Mouse (Mus musculus) midbrain, embryonic 10.5 days (tissue): Measurements from ENCODE around the gene Fam163a. TPM values are rescaled to one million over a fixed set of nuclear protein-coding genes. Genes with fewer than 3 reads are reported as not detected.

Source experiments
- DNase-seq: peaks from one replicate; pipeline ENCODE4 v3.0.0-alpha.2; 2017; ENCODE audit warnings: low spot score
- H3K27ac ChIP-seq: fragments of 300-500 bp; sonication (generic); replicated peaks from 2 replicates; pipeline ENCODE4 v1.5.1; 2016; ENCODE audit warnings: mild to moderate bottlenecking
- H3K27me3 ChIP-seq: fragments of 300-500 bp; sonication (generic); 2 replicates; pipeline ENCODE4 v1.6.1; 2016; ENCODE audit warnings: low read depth, mild to moderate bottlenecking; ENCODE audit not compliant: poor library complexity, severe bottlenecking
- H3K36me3 ChIP-seq: fragments of 300-500 bp; sonication (generic); 2 replicates; pipeline ENCODE4 v1.6.1; 2016; ENCODE audit warnings: mild to moderate bottlenecking, moderate library complexity
- H3K4me1 ChIP-seq: fragments of 300-500 bp; sonication (generic); 2 replicates; pipeline ENCODE4 v1.6.1; 2016
- H3K4me3 ChIP-seq: fragments of 300-500 bp; sonication (generic); 2 replicates; pipeline ENCODE4 v1.5.1; 2016; ENCODE audit warnings: mild to moderate bottlenecking, moderate library complexity
- H3K9me3 ChIP-seq: fragments of 300-500 bp; sonication (generic); replicated peaks from 2 replicates; pipeline ENCODE4 v1.6.1; 2016; ENCODE audit warnings: mild to moderate bottlenecking
- WGBS: fragments of 180-500 bp; shearing (Covaris S2); methylation state at CpG from one replicate; pipeline ENCODE4 v1.1.7; 2016; 5-methylcytosine and 5-hydroxymethylcytosine counted together
- polyA plus RNA-seq: library from polyadenylated mRNA; unstranded; fragments of >200 nt; fragmentation: Nextera tagmentation; extraction: Ambion mirVana; gene quantifications from 2 replicates; pipeline ENCODE4 v1.2.1, GENCODE M21; 2016

The Fam163a gene
- polyA plus RNA-seq, 1 experiment from 2014 or later = 4.5 TPM

- Histone ChIP-seq H3K27ac (no peak overlapping the region), H3K4me3 (no peak overlapping the region), H3K4me1 (peaks cover 47% of the 10 kb centered on the region), H3K9me3 (no peaks in the 10 kb centered on the region), H3K27me3 (no peaks in the 10 kb centered on the region), H3K36me3 (no peaks in the 10 kb centered on the region)
- no peak for DNase-seq
- WGBS = 90% methylated on average over 2 of the region's 2 CpGs
Observed at GRCm38 (mm10) chr1:156218573-156218972, 13.7 kb upstream of the Fam163a start.

DNA sequence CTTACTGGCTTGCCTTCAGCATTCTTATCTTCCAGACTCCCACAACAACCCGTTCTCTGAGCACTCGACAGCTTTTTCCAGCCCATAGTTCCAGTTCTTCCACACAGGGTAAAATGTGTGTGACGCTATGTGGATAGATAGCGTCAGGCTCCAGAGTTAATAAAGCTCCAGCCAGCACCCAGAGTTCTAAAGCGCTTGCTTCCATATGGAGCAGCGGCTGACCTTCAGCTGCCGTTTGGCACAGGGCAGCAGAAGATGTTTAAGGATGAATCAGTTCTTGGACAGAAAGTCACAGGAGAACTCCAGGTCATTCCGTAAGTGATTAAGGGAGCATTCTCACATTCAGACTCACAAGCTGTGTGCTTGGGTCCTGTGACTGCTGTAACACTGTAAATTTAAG lies 13.1 kb upstream of the Fam163a start:
- peaks cover 46% of the 10 kb centered on the region for H3K4me1 ChIP-seq
- H3K9me3 ChIP-seq = no peaks in the 10 kb centered on the region
- DNase-seq = no peak
- H3K27ac ChIP-seq = peak overlapping the region; percentile 14; the same call in 1 of the 2 replicates
- H3K36me3 ChIP-seq = no peaks in the 10 kb centered on the region
- WGBS = 87% methylated on average over 8 of the region's 8 CpGs
- no peaks in the 10 kb centered on the region for H3K27me3 ChIP-seq
- H3K4me3 ChIP-seq = no peak overlapping the region

DNA sequence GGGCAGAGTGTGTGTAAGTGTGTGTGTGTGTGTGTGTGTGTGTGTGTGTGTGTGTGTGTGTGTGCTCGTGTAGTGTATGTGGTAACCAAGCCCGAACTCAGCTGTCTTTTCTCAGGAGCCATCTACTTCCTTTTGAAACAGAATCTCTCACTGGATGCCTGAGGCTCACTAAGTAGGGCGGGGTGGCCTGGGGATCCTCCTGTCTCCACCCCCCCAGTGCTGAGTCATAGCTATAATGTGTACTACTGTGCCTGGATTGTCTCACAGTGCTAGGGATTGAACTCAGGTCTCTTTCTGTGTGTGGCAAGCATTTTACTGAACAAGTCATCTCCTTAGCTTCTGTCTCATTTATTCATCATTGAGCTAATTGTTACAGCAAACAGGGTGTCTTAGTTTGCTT lies 12.6 kb upstream of the Fam163a start:
- 0 out of 2 replicates have a peak overlapping the region, but pooled peaks have one; percentile 14 for H3K27ac ChIP-seq
- no peaks in the 10 kb centered on the region for H3K36me3 ChIP-seq
- 77% methylated on average over 3 of the region's 3 CpGs for WGBS
- DNase-seq = no peak
- H3K9me3 ChIP-seq = no peaks in the 10 kb centered on the region
- no peak overlapping the region for H3K4me3 ChIP-seq
- no peaks in the 10 kb centered on the region for H3K27me3 ChIP-seq
- peaks cover 46% of the 10 kb centered on the region for H3K4me1 ChIP-seq

GRCm38 (mm10) chr1:156216249-156216648 lies 11.4 kb upstream of the Fam163a start:
- H3K4me1 ChIP-seq = peaks cover 46% of the 10 kb centered on the region
- H3K4me3 ChIP-seq = no peak overlapping the region
- H3K27me3 ChIP-seq = no peaks in the 10 kb centered on the region
- DNase-seq = no peak
- 76% methylated on average over 4 of the region's 4 CpGs for WGBS
- H3K9me3 ChIP-seq = no peaks in the 10 kb centered on the region
- H3K36me3 ChIP-seq = no peaks in the 10 kb centered on the region
- no peak overlapping the region for H3K27ac ChIP-seq

- no peaks in the 10 kb centered on the region for H3K9me3 ChIP-seq
- H3K36me3 ChIP-seq = no peaks in the 10 kb centered on the region
- peaks cover 38% of the 10 kb centered on the region for H3K4me1 ChIP-seq
- no peak for DNase-seq
- no peak overlapping the region for H3K27ac ChIP-seq
- no peaks in the 10 kb centered on the region for H3K27me3 ChIP-seq
- no peak overlapping the region for H3K4me3 ChIP-seq
- 78% methylated on average over 8 of the region's 8 CpGs for WGBS
Observed at GRCm38 (mm10) chr1:156214651-156215050, 9.8 kb upstream of the Fam163a start.

GRCm38 (mm10) chr1:156212923-156213322 lies 8.1 kb upstream of the Fam163a start:
- H3K27me3 ChIP-seq = peaks cover 9% of the 10 kb centered on the region
- H3K9me3 ChIP-seq = no peaks in the 10 kb centered on the region
- no peak overlapping the region for H3K4me3 ChIP-seq
- no peaks in the 10 kb centered on the region for H3K36me3 ChIP-seq
- no peak overlapping the region for H3K27ac ChIP-seq
- 92% methylated on average over 5 of the region's 5 CpGs for WGBS
- DNase-seq = no peak
- H3K4me1 ChIP-seq = peaks cover 38% of the 10 kb centered on the region

DNA sequence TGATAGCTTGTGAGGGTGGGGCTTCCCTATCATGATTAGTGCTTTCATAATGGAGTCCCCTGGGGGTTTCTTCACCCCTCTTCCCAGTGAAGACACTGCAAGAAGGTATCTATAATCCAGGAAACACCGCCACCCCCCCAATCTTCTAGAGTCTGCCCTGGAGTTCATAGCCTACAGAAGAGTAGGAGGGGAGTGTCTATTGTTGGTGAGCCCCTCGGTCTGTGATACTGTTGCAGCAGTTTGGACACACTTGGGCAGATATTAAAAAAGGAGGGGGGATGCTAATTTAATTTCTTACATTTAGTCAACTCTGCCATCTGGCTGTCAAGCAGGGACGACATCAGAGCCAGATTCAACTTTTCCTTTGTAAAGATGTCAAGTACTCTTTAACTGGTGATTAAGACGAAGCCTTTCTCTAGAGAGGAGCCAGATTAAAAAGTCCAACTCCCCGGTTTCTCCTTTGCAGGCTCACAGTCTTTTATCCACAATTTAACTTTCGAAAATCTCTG lies 7.0 kb upstream of the Fam163a start:
- H3K4me1 ChIP-seq = peaks cover 32% of the 10 kb centered on the region

GRCm38 (mm10) chr1:156205164-156205563 lies 338 bp upstream of the Fam163a start:
- WGBS = 16% methylated on average over 10 of the region's 10 CpGs
- peaks cover 69% of the 10 kb centered on the region for H3K27me3 ChIP-seq
- DNase-seq = no peak
- H3K4me3 ChIP-seq = peak overlapping the region; percentile 67
- H3K27ac ChIP-seq = peak overlapping the region; percentile 85
- H3K4me1 ChIP-seq = peaks cover 35% of the 10 kb centered on the region
- no peaks in the 10 kb centered on the region for H3K36me3 ChIP-seq
- H3K9me3 ChIP-seq = 0 out of 2 replicates have a peak, but pooled peaks cover 4% of the 10 kb centered on the region

More for the DNA sequence above, 7.0 kb upstream of the Fam163a start:
- no peaks in the 10 kb centered on the region for H3K9me3 ChIP-seq
- WGBS = 37% methylated on average over 6 of the region's 6 CpGs
- no peak overlapping the region for H3K27ac ChIP-seq
- H3K36me3 ChIP-seq = no peaks in the 10 kb centered on the region
- H3K27me3 ChIP-seq = peaks cover 19% of the 10 kb centered on the region
- DNase-seq = no peak
- H3K4me3 ChIP-seq = no peak overlapping the region

- Histone ChIP-seq H3K4me3 (peak overlapping the region; percentile 67), H3K27me3 (peaks cover 69% of the 10 kb centered on the region), H3K4me1 (peaks cover 35% of the 10 kb centered on the region), H3K27ac (peak overlapping the region; percentile 85), H3K36me3 (no peaks in the 10 kb centered on the region), H3K9me3 (0 out of 2 replicates have a peak, but pooled peaks cover 4% of the 10 kb centered on the region)
- 3% methylated on average over 18 of the region's 18 CpGs for WGBS
- peak; percentile 24 for DNase-seq
Observed at GRCm38 (mm10) chr1:156203961-156204655, 718 bp downstream of the Fam163a start.

- 0 out of 2 replicates have a peak, but pooled peaks cover 4% of the 10 kb centered on the region for H3K9me3 ChIP-seq
- H3K27ac ChIP-seq = 0 out of 2 replicates have a peak overlapping the region, but pooled peaks have one; percentile 85
- no peaks in the 10 kb centered on the region for H3K36me3 ChIP-seq
- no peak for DNase-seq
- peak overlapping the region; percentile 67; the same call in 1 of the 2 replicates for H3K4me3 ChIP-seq
- 28% methylated on average over 3 of the region's 3 CpGs for WGBS
- H3K27me3 ChIP-seq = peaks cover 58% of the 10 kb centered on the region
- peaks cover 35% of the 10 kb centered on the region for H3K4me1 ChIP-seq
Observed at GRCm38 (mm10) chr1:156202661-156203060, 2.2 kb downstream of the Fam163a start.

DNA sequence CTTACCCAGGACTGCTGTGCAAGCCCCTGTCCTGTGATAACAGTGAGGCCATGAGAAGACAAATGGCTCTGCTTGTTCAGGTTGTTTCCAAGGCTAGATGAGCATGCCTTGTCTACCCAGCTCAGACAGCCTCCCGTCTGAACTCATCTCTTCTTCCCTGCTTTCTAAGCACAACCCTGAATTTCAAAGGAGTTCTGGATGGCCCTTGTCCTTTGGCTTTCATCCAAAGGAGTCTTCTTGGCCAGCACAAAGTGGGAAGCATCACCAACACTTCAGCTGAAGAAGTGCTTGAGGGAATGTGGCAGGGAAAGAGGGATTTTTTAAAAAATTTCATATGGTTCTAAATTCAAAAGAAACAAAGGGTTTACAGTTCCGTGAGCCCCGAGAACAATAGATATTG lies 3.8 kb downstream of the Fam163a start:
- WGBS = 87% methylated on average over 3 of the region's 3 CpGs
- no peaks in the 10 kb centered on the region for H3K36me3 ChIP-seq
- no peak overlapping the region for H3K27ac ChIP-seq
- DNase-seq = no peak
- H3K27me3 ChIP-seq = peaks cover 42% of the 10 kb centered on the region
- H3K4me3 ChIP-seq = no peak overlapping the region
- peaks cover 35% of the 10 kb centered on the region for H3K4me1 ChIP-seq
- 0 out of 2 replicates have a peak, but pooled peaks cover 4% of the 10 kb centered on the region for H3K9me3 ChIP-seq

DNA sequence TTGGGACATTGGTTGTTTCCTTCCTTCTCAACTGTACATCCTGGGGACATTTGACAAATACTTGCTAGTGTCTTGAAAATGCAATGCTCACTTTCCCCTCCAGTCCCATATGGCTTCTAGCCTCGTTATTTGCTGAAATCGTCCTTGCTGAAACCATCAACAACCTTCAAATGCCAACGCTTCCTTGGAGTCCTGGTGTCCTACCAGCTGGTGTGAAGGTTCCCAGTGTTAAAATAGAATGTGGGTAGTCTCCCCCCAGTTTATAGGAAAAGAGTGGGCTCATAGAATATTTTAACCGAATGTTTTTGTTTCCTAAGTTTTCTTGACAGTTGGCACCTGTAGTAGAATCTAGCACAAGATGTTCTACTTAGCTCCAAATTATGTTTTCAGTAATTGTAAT lies 7.2 kb downstream of the Fam163a start:
- H3K27me3 ChIP-seq = peaks cover 7% of the 10 kb centered on the region
- H3K36me3 ChIP-seq = no peaks in the 10 kb centered on the region
- 84% methylated on average over 4 of the region's 4 CpGs for WGBS
- peaks cover 20% of the 10 kb centered on the region for H3K4me1 ChIP-seq
- no peak for DNase-seq
- no peak overlapping the region for H3K27ac ChIP-seq
- 0 out of 2 replicates have a peak, but pooled peaks cover 4% of the 10 kb centered on the region for H3K9me3 ChIP-seq
- H3K4me3 ChIP-seq = no peak overlapping the region

DNA sequence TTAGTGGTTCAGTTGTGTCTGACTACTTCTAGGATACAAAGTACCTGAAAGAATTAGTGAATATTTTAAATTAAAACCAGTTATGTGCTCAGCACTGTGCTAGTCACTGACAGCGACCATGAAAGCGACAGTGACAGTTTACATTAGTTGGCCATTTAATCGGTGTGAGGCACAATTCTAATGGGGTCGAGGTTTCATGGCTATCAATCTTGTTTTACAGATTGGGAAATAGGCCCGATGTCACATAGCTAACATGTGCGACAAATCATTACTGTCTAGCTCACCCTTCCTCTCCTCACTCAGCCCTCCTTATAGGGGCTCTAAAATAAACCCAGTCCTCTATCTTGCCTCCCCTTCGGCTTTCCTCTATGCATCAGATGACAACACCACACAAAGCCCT lies 11.5 kb downstream of the Fam163a start:
- peaks cover 26% of the 10 kb centered on the region for H3K4me1 ChIP-seq
- no peak for DNase-seq
- WGBS = 85% methylated on average over 7 of the region's 7 CpGs
- H3K36me3 ChIP-seq = no peaks in the 10 kb centered on the region
- H3K9me3 ChIP-seq = no peaks in the 10 kb centered on the region
- no peaks in the 10 kb centered on the region for H3K27me3 ChIP-seq
- H3K27ac ChIP-seq = no peak overlapping the region
- H3K4me3 ChIP-seq = no peak overlapping the region
